Mouse (Mus musculus) spleen, embryonic (tissue): Measurements from ENCODE around the gene Nit1.
"Not testable (repeated sequence)": the region's sequence is repeated elsewhere in the genome, so short reads cannot be mapped to it uniquely, and the experiment has no call there.

Source experiments
- CTCF ChIA-PET: fragments of 350-600 bp; sonication (Branson Sonifier 250); formaldehyde crosslinking; loops from one replicate; lab custom pipeline; 2022; lab: Charles Lee

The Nit1 gene

DNA sequence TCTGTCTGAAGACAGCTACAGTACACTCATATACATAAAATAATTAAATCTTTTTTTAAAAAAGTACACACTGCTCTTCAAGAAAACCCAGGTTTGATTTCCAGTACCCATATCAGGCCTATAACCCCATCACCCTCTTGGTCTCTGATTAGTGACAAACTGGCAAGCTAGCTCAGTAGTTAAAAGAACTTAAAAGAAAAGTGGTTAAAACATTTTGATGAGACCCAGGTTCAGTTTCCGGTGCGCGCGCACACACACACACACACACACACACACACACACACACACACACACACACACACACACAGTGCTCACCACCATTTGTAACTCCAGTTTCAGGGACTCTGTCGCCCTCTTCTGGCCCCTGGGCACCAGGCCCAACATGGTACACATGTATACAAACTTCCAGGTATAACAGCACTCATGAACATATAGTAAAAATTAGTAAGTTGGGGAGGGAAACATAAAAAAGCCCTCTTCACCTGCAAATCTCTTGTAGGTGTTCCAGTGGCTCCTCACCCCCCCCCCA is 10.4 kb upstream of the Nit1 start:
- CTCF ChIA-PET = interaction anchor here (0.6 to 0.7 kb wide), 3 partner anchors 10 to 651 kb away, joined by 3 to 12 read pairs (median 11); no protein-coding TSS in a partner anchor

GRCm38 (mm10) chr1:171349210-171349609 is 3.8 kb upstream of the Nit1 start:
- CTCF ChIA-PET = no interaction called here

GRCm38 (mm10) chr1:171348665-171349064 is 3.2 kb upstream of the Nit1 start:
- CTCF ChIA-PET = no interaction called here

DNA sequence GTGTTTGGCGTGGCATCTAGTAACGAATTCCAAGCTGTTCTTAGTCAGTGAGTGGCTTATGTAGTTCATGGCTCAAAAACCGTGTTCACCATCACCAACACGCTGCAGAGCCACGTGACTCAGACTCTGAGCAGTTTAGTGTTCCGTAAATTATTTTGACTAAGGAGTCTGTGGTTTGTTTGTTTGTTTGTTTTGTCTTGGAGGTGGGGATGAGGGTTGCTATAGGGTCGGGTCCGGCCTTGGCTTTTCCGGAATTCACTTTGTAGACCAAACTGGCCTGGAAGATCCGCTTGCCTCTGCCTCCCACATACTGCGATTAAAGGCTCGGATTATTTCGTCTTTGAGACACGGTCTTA is 627 bp upstream of the Nit1 start:
- CTCF ChIA-PET = interaction anchor here (0.7 kb wide), 1 partner anchor 235 kb away, joined by 4 read pairs; no protein-coding TSS in a partner anchor

DNA sequence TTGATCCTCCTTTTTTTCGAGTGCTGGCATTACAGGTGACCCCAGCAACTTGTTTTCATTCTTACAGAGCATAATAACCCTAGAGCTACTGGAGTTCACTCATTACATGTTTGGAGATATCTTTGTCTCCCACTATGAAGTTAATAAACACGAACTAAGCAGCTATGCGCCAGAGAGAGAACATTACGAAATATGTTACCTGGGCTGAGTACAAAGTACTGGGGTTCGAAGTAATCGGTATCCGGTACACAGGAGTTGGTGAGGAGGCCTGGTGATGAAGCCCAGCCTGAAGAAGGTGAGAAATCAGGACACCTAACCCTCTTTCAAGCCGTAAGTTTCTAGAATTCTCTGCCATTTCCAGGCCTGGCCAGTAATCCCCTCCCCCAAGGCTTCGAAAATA is 731 bp downstream of the Nit1 start:
- CTCF ChIA-PET = interaction anchor here (1.3 kb wide), 1 partner anchor 14 kb away, joined by 4 read pairs; no protein-coding TSS in a partner anchor

GRCm38 (mm10) chr1:171343922-171344677 is 1.3 kb downstream of the Nit1 start:
- CTCF ChIA-PET = interaction anchor here (1.3 kb wide), 1 partner anchor 14 kb away, joined by 4 read pairs; no protein-coding TSS in a partner anchor

GRCm38 (mm10) chr1:171342262-171343207 is 2.9 kb downstream of the Nit1 start:
- CTCF ChIA-PET = no interaction called here

DNA sequence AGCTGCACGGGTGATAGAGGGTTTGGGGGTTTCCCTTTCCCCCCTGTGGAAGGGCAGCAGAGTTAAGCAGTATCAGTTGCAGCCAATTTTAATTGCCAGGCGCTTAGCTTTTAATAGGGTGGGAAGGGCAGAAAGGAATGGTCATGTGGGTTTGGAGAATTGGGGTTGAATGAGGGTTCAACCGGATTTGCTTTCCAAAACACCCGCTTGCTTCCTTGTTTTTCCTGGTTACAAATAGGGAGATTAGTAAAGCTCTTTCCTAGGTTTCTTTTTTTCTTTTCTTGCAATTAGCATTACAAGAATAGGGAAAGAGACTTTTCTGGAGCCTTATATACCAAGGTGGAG is 15.3 kb downstream of the Nit1 start:
- CTCF ChIA-PET = interaction anchor here (0.6 to 1.5 kb wide), 3 partner anchors 15 to 175 kb away, joined by 3 to 5 read pairs (median 4); partner anchors contain the start of genes Nit1 and Pfdn2

DNA sequence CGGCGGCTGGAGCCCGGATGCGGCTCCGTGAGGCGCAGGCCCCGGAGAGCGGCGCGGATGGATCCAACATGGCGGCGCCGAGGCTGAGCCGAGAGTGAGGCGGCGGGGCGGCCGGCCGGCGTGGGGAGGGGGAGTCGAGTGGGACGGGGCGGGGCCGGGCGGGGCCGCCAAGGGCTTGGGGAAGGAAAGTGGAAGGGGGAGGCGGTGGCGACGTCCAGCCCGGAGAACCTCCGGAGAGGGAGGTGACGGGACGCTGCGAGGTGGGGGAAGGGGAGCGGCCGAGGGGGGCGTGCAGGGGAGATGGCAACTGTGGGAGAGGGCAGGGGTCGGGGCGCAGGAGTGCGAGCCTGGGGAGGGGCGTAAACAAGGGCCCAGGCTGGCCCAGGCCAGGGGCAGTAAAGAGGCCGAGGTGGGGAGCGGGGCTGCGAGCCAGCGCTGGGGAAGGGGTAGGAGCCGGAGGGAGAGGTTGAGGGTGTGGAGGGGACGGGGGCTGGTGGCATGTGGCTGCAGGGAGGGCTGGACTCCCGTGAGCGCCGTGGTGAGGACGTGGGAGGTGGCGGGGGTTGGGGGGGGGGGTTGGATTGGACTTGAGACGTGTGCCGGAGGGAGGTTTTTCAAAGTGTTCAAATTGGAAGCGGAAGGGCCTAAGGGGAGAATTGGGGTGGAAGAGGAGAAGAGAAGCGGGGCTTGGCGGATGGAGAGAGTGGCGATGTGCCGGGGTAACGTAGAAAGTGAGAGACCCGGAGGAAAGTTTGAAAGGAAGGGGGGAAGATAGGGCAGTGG is 15.8 kb downstream of the Nit1 start:
- CTCF ChIA-PET = interaction anchor here (1.5 kb wide), 1 partner anchor 15 kb away, joined by 4 read pairs; the partner anchor contains the start of genes Nit1 and Pfdn2

DNA sequence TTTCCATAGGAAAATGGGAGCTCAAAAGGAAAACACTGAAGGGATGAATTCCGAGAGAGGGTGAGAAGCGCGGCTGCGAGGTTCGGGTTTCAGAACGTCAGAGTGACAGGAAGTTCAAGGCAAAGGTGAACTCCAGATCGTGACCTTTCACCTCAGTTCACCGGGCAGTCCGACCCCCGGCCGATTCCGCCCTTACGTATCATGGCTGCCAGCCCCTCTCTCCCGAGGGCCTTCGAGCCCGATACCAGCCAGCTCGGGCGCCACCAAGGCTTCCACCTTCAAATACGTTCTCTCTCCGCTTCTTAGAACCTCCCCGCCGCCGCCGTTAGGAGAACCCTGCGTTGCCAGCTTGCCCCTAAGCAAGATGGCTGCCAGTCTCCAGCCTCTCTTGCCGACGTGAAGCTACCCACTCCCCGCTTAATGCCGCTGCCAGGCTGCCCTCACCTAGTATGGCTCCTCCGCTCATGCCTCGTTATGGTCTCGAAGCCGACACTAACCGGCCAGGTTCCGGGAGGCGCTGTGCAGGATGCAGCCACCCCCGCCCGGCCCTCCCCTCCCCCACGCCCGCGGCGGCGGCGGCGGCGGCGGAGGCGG is 16.5 kb downstream of the Nit1 start, which contains the start of gene Dedd:
Gene Dedd, plus strand, starts transcription at position 307 of the 594 bp plus-strand sequence.
- CTCF ChIA-PET = interaction anchor here (0.6 kb wide), 1 partner anchor 34 kb away, joined by 3 read pairs; no protein-coding TSS in a partner anchor

DNA sequence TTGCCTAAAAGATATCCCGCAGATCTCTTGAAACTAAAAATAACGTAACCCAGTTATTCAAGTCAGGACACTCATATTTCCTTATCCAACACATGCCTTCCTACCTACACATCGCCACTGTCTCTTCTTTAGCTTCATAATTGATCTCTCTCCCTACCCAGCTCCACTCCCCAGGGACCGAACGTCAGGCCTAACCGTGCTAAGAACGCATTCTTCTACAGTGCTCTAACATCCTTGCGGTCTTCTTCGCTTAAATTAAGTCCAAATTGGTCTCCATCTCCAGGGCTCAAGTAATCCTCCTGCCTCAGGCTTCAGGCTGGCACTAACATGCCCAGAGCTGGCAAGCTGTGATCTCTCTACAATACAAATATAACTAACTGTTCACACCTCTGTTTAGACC is 17.2 kb downstream of the Nit1 start:
- CTCF ChIA-PET = interaction anchor here (0.6 kb wide), 1 partner anchor 33 kb away, joined by 3 read pairs; no protein-coding TSS in a partner anchor

DNA sequence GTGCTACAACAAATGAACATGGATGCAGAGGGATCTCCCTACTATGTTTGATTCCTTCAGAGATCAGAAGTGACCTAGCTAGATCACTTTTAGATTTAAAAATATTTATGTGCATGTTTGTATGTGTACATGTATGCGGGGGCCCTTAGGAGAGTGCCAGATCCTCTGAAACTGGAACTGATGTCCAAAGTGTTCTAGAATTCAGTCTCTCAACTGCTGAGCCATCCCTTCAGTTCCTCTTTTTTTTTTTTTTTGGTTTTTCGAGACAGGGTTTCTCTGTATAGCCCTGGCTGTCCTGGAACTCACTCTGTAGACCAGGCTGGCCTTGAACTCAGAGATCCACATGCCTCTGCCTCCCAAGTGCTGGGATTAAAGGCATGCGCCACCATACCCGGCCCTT is 18.9 kb downstream of the Nit1 start:
- CTCF ChIA-PET = interaction anchor here (0.7 kb wide), 1 partner anchor 124 kb away, joined by 6 read pairs; no protein-coding TSS in a partner anchor

GRCm38 (mm10) chr1:171325571-171325970 is 19.9 kb downstream of the Nit1 start:
- CTCF ChIA-PET = no interaction called here

GRCm38 (mm10) chr1:171322012-171322411 is 23.4 kb downstream of the Nit1 start:
- CTCF ChIA-PET = no interaction called here

GRCm38 (mm10) chr1:171321415-171321814 is 24.0 kb downstream of the Nit1 start:
- CTCF ChIA-PET = interaction anchor here (0.6 kb wide), 1 partner anchor 19 kb away, joined by 4 read pairs; no protein-coding TSS in a partner anchor

DNA sequence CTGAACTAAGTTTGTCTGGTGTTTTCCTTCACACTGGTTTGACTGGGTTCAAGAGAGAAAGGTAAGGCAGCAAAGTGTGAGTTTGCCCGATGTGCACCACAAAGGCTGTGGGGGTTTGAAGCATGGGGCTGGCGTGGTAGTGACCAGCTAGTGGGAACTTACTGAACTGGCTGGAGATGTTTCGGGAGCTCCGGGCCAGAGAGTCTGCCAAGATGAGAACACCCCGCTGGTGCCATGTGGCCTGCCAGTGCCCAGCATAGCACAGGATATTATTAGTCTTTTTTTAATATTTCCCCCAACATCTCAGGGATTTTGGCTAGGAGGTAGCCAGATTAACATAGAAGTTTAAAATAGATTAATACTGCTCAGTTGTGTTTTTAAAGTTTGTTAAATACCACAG is 25.3 kb downstream of the Nit1 start:
- CTCF ChIA-PET = interaction anchor here (1.1 kb wide), 1 partner anchor 25 kb away, joined by 3 read pairs; the partner anchor contains the start of genes Nit1 and Pfdn2

DNA sequence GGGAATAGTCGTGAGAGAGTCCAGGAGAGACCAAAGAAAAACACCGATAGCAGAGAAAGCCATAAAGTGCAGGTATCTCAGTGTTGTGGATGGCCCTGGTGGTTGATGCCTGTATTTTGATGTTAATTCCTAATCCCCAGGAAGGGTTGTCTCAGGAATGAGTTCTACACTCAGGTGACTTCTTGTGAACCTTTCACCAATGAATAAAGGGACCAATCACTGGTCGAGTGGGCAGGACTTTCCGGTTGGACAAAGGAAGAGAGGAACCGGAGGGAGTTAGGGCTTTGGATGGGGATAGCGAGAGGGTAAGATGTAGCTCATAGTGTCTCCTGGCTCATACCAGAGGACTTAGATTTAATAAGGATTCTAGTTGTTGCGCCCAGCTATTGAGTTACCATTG is 25.7 kb downstream of the Nit1 start:
- CTCF ChIA-PET = interaction anchor here (1.1 kb wide), 1 partner anchor 26 kb away, joined by 3 read pairs; the partner anchor contains the start of genes Nit1 and Pfdn2

DNA sequence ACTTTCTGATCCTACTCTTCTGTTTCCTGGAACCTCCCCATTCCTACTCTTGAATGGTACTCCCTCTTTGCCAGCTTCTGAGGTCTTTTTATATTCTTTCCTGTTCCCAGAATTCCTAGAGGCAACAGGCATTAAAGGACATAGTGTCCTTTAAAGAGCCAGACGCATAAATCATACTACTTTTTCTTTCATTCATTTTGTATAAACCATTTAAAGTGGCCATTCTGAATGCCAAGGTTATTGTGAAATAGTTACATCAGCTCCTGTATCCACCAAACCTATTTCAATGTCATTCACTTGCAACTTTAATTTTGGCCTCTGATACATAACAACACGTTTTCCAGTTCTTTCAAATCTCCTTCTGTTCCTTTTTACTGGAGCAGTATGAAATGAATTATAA is 36.1 kb downstream of the Nit1 start:
- CTCF ChIA-PET = no interaction called here

DNA sequence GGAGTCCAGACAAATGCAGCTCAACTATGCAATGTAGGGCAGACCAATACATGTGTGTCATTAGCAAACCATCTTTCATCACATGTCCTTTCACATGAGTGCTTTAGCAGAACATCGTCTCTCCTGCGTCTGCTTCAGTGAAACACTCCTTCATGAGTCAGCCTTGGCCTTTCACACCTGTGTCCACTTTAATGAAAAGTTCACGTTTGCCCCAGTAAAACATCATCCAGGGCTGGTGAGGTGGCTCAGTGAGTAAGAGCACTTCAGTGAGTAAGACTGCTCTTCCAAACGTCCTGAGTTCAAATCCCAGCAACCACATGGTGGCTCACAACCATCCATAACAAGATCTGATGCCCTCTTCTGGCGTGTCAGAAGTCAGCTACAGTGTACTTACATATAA is 39.3 kb downstream of the Nit1 start:
- CTCF ChIA-PET = not testable (repeated sequence)

DNA sequence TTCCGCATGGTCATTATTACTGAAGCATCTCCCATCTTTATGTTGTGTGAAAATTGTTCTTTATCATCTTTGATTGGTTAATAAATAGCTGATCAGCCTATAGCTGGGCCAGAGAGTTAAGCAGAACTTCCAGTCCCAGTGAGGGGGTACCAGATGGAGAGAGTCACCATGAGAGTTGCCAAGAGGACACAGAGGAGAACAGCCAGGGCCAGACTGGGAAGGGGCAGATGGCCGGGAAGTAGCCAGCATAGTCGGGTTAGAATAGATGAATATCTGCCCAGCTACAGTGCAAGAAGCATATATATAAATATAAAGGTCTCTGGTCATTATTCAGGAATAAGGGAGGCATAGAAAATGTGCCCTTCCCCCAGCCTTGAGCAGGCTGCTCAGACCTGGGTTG is 47.2 kb downstream of the Nit1 start:
- CTCF ChIA-PET = no interaction called here
